Mouse (Mus musculus): ENCODE data around the gene Setd3.

DNA sequence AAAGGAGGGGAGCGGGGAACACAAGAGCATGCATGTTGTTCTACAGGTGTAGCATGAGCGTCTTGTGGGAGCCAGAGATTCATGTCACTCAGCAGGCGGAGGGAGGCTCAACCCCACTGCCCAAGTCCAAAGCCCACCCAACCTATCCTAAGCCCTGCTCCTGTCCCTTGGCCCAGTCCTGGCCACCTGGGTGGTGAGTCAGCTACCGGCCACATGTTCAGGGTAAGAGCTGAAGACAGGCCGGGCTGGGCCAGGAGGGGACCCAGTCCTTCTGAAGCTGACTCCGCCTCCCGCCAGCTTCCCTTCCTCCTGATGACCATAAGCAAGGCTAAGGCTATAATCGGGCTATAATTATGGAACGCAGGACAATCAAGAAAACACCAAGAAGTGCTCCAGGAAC is 29.1 kb upstream of the Setd3 start:
- no peak for TF ChIP-seq GATA1 (IDR thresholded peaks at IDR 0.05; ENCODE audit: borderline replicate concordance, low read length)
- TF ChIP-seq CTCF (IDR thresholded peaks at IDR 0.05; ENCODE audit: low read depth, low read length): no peak
